Mouse (Mus musculus): ENCODE measurements around the gene Fam172a. TPM values are rescaled to one million over a fixed set of nuclear protein-coding genes. Genes with fewer than 3 reads are reported as not detected.

Fam172a gene
- total RNA-seq, 1 experiment from 2014 or later = 42.7 TPM

GRCm38 (mm10) chr13:78194135-78194849, 492.5 kb downstream of the Fam172a start:
- no peak for ATAC-seq (ENCODE audit: extremely low read depth, insufficient number of reproducible peaks, low FRiP score, poor library complexity, severe bottlenecking)

GRCm38 (mm10) chr13:78194850-78195600, 493.2 kb downstream of the Fam172a start:
- ATAC-seq (ENCODE audit: extremely low read depth, insufficient number of reproducible peaks, low FRiP score, poor library complexity, severe bottlenecking) = no peak

GRCm38 (mm10) chr13:78195601-78196115, 493.8 kb downstream of the Fam172a start:
- no peak for ATAC-seq (ENCODE audit: extremely low read depth, insufficient number of reproducible peaks, low FRiP score, poor library complexity, severe bottlenecking)

- no peak for ATAC-seq (ENCODE audit: extremely low read depth, insufficient number of reproducible peaks, low FRiP score, poor library complexity, severe bottlenecking)
These were observed 494.5 kb downstream of the Fam172a start for GRCm38 (mm10) chr13:78196236-78196796.

- no peak for ATAC-seq (ENCODE audit: extremely low read depth, insufficient number of reproducible peaks, low FRiP score, poor library complexity, severe bottlenecking)
These were observed 495.5 kb downstream of the Fam172a start for GRCm38 (mm10) chr13:78197286-78197818.

GRCm38 (mm10) chr13:78197819-78198390, 496.1 kb downstream of the Fam172a start:
- no peak for ATAC-seq (ENCODE audit: extremely low read depth, insufficient number of reproducible peaks, low FRiP score, poor library complexity, severe bottlenecking)

GRCm38 (mm10) chr13:78198391-78198870, 496.6 kb downstream of the Fam172a start:
- ATAC-seq (ENCODE audit: extremely low read depth, insufficient number of reproducible peaks, low FRiP score, poor library complexity, severe bottlenecking) = no peak

- ATAC-seq (ENCODE audit: extremely low read depth, insufficient number of reproducible peaks, low FRiP score, poor library complexity, severe bottlenecking) = no peak
These were observed 497.2 kb downstream of the Fam172a start for GRCm38 (mm10) chr13:78198871-78199641.

GRCm38 (mm10) chr13:78199642-78200160, 497.9 kb downstream of the Fam172a start, which contains the start of gene Nr2f1:
Gene Nr2f1 (minus strand): TSS chr13:78199757.
- no peak for ATAC-seq (ENCODE audit: extremely low read depth, insufficient number of reproducible peaks, low FRiP score, poor library complexity, severe bottlenecking)

- no peak for ATAC-seq (ENCODE audit: extremely low read depth, insufficient number of reproducible peaks, low FRiP score, poor library complexity, severe bottlenecking)
These were observed 498.6 kb downstream of the Fam172a start for GRCm38 (mm10) chr13:78200407-78200806.

- no peak for ATAC-seq (ENCODE audit: extremely low read depth, insufficient number of reproducible peaks, low FRiP score, poor library complexity, severe bottlenecking)
These were observed 499.4 kb downstream of the Fam172a start for GRCm38 (mm10) chr13:78200991-78201870.

GRCm38 (mm10) chr13:78201871-78202565, 500.2 kb downstream of the Fam172a start:
- no peak for ATAC-seq (ENCODE audit: extremely low read depth, insufficient number of reproducible peaks, low FRiP score, poor library complexity, severe bottlenecking)

GRCm38 (mm10) chr13:78202574-78203347, 500.9 kb downstream of the Fam172a start:
- no peak for ATAC-seq (ENCODE audit: extremely low read depth, insufficient number of reproducible peaks, low FRiP score, poor library complexity, severe bottlenecking)

GRCm38 (mm10) chr13:78203348-78204061, 501.7 kb downstream of the Fam172a start:
- no peak for ATAC-seq (ENCODE audit: extremely low read depth, insufficient number of reproducible peaks, low FRiP score, poor library complexity, severe bottlenecking)

GRCm38 (mm10) chr13:78205426-78205825, 503.6 kb downstream of the Fam172a start:
- ATAC-seq (ENCODE audit: extremely low read depth, insufficient number of reproducible peaks, low FRiP score, poor library complexity, severe bottlenecking) = no peak

All from neutrophil, adult 5-6 weeks (primary cell).